Mouse (Mus musculus): ENCODE measurements around the gene Sox13. TPM values are rescaled to one million over a fixed set of nuclear protein-coding genes. Genes with fewer than 3 reads are reported as not detected.

Sox13 gene
- total RNA-seq, 2 experiments from 2014 or later, result 10.1 to 15.9 TPM

Other genes starting within 250 kb of the Sox13 start
- not detected for gene Golt1a, start 114.6 kb downstream of the Sox13 start, total RNA-seq (2021)
- not detected for gene Kiss1, start 102.5 kb downstream of the Sox13 start, total RNA-seq (2021)
- not detected for gene Ren1, start 73.9 kb downstream of the Sox13 start, total RNA-seq (2021)
- under 1 TPM; 0.19 to 0.47 TPM for gene Etnk2, start 60.8 kb downstream of the Sox13 start, total RNA-seq (2021)
- gene Snrpe, start 185.9 kb upstream of the Sox13 start, total RNA-seq (2021), result 100 to 1,000 TPM in 1 of 2 experiments, 10 to 100 TPM in 1; 88.0 to 102 TPM
- gene Zbed6, start 236.5 kb upstream of the Sox13 start, total RNA-seq (2021), result 10 to 100 TPM; 17.4 to 22.3 TPM
- 10 to 100 TPM; 42.4 to 56.6 TPM for gene Gm38394, start 236.9 kb upstream of the Sox13 start, total RNA-seq (2021)

Data from gastrocnemius, postnatal 10 days (tissue).